Mouse (Mus musculus): Measurements from ENCODE around the gene Lpcat3.

Gene Lpcat3

DNA sequence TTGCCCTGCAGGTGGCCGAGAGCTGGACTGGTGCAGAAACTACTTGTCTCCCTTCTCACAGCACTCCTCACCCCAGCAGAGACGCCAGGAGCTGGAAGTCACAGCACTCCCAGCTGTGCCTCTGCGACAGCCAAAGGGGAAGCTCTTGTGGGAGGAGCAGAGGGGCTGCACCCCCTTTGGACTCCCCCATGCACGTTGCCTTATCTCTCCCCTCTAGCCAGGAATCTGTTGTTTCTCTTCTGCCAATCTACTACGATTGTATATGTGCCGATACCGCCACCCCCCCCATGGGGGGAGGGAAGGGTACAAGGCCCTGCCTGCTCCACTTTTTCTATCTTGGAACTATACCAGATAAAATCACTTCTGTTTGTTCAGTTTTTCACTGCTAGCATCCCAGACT lies 41.0 kb downstream of the Lpcat3 start:
- no peak for DNase-seq (ENCODE audit: low spot score in 2 of 2)

GRCm38 (mm10) chr6:124704417-124704816 lies 41.6 kb downstream of the Lpcat3 start:
- DNase-seq (ENCODE audit: low spot score in 2 of 2): no peak

DNA sequence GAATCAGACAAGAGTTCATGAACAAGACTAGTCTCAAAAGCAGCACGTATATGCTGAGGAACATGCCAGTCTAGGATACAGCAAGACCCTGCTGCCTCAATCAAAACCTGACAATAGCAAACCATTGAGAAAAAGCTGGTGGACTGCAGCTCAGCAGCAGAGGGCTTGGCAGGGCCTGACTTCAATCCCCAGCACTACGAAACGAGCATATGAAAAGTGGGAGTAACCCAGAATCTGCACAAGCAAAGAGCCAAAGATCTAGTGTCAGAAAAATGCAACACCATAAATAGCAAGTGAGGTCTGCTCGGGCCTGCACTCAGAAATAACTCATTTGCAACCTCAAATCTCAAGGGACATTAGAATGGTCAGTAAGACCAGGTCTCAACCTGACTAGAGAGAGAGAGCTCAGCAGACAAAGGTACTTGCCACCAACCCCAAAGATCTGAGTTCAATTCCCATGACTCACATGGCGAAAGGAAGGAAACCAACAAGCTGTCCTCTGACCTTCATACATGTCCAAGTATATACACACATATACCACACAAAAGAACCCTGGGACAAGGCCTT lies 43.3 kb downstream of the Lpcat3 start:
- DNase-seq (ENCODE audit: low spot score in 2 of 2): no peak

- DNase-seq (ENCODE audit: low spot score in 2 of 2): no peak
These were observed 45.6 kb downstream of the Lpcat3 start for GRCm38 (mm10) chr6:124708289-124708889.

DNA sequence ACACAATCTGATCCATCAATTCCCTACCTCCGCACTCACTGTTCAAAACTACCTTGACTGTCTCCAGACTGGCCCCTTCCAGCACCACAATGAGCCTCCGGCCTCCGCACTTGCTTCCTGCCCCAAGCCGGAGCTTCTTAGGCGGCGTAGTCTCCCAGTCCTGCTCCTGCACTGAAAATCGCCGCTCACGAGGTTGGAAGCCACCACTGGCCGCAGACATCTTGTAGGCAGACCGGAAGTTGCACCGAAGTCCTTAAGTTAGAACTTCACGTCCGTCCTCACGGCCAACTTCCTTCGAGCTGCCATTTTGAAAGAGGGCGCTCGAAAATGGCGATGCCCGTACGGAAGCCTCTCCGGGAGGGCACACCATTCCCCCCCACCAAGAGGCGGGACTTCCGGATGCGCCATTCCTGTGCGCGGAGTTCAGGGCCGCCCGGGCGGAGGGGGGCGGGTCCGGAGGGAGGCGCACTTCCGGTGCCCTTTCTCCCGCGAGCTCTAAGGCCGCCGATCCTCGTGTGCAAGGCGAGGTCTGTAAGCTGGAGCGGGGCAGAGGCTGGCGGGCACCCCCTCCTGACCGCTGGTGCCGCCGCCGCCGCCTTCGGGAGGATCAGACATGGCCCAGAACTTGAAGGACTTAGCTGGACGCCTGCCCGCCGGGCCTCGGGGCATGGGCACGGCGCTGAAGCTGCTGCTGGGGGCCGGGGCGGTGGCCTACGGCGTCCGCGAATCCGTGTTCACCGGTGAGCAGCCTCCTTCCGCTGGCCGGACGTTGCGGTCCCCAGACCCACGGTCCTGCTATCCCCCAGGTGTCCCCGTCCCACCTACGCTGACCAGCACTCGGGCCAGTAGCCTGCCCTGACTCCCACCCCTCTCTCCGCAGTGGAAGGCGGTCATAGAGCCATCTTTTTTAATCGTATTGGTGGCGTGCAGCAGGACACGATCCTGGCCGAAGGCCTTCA lies 49.3 kb downstream of the Lpcat3 start, which contains the start of the genes Emg1 and Phb2:
Emg1 (minus strand) TSS at position 355 of the 959 bp plus-strand sequence.
Phb2 (plus strand) TSS at position 513 of the 959 bp plus-strand sequence.
- peak; percentile 97 to 98 for DNase-seq (ENCODE audit: low spot score in 2 of 2)

GRCm38 (mm10) chr6:124712918-124713317 lies 50.1 kb downstream of the Lpcat3 start:
- DNase-seq (ENCODE audit: low spot score in 2 of 2): no peak

GRCm38 (mm10) chr6:124716864-124717490 lies 54.1 kb downstream of the Lpcat3 start:
- peak in 1 of 2 experiments; percentile 28 for DNase-seq (ENCODE audit: low spot score in 2 of 2)

DNA sequence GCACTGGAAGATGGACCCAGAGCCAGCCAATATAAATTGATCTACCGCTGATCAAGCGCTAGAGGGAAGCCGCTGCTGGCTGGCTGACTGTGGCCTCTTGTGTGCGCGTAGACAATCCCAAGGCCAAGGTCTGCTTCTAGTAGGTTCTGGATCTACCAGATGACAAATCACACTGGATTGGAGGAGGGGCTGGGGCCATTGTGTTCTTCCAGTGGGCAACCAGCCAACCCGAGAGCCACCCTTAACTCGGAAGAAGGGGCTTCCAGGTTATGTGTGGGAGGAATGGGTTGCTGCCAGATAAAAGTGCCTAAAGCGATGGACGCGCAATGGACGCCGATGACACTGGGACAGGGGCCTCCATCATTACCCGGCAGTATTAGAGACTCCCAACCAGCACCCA lies 55.1 kb downstream of the Lpcat3 start:
- DNase-seq (ENCODE audit: low spot score in 2 of 2): no peak

GRCm38 (mm10) chr6:124718703-124719102 lies 55.9 kb downstream of the Lpcat3 start:
- DNase-seq (ENCODE audit: low spot score in 2 of 2): no peak

DNA sequence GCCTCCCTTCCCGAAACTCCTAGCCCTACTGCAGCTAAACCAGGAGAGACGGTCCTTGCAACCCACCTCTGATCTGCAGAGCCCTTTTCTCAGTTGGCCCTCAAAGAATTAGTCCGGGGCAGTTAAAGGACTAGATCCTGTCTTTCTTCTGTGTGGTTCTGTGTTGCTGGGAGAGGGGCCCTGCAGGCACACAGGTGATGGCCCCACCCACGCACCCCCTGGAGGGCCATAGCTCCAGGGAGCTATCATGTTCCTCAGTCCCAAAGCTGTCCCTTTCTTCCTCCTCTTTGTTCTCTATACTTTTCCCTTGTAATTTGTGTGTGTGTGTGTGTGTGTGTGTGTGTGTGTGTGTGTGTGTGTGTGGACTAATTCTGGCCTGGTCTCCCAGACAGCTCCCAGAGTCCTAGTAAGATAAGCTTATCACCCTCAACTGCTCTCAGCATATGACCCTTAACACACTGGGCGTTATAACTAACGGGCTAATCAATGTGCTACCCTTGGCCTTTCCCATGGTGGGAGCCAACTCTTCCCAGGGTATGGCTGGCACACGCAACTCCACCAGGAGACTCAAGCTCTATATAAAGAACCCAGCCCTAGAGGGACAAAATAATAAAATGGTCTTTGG lies 56.6 kb downstream of the Lpcat3 start:
- peak in 1 of 2 experiments; percentile 55 for DNase-seq (ENCODE audit: low spot score in 2 of 2)

- DNase-seq (ENCODE audit: low spot score in 2 of 2): no peak
These were observed 58.1 kb downstream of the Lpcat3 start for GRCm38 (mm10) chr6:124720904-124721303.

- DNase-seq (ENCODE audit: low spot score in 2 of 2): no peak
These were observed 60.1 kb downstream of the Lpcat3 start for GRCm38 (mm10) chr6:124722876-124723473.

- DNase-seq (ENCODE audit: low spot score in 2 of 2): peak in 1 of 2 experiments; percentile 53
These were observed 60.7 kb downstream of the Lpcat3 start for GRCm38 (mm10) chr6:124723541-124723940.

DNA sequence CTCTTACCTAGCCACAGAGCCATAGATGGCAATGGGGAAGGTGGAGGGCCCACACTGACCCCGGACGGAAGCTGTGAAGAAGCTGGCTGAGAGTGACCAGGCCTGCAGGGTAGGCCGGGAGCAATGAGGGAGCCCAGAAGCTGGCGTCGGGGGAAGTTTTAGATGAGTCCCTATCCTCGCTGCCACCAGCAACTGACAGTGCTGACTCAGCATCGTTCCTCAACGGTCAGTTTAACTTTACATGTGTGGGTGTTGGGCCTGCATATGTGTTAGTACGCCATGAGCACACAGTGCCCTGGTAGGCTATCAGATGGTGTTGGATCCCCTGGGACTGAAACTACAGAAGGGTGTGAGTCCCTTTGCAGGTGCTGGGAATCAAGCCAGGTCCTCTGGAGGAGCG lies 61.6 kb downstream of the Lpcat3 start:
- DNase-seq (ENCODE audit: low spot score in 2 of 2): no peak

DNA sequence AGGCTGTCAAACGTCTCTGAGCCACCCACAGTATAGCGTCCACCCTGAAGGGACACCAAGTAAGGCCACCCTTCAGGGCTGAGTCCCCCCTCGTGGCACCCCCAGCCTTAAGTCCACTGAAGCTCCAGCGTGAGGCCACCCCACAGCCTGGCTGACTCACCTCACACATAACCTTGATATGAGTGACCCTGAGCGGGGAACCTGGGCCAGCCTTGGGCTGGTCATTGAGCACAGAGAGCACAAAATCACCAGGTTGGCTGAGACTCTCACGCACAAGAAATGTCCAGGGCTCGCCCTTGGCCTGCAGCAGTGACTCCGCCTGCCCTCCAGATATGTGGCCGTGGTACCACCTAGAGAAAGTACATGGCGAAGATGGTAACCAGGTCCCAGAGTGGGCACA lies 65.8 kb downstream of the Lpcat3 start:
- no peak for DNase-seq (ENCODE audit: low spot score in 2 of 2)

DNA sequence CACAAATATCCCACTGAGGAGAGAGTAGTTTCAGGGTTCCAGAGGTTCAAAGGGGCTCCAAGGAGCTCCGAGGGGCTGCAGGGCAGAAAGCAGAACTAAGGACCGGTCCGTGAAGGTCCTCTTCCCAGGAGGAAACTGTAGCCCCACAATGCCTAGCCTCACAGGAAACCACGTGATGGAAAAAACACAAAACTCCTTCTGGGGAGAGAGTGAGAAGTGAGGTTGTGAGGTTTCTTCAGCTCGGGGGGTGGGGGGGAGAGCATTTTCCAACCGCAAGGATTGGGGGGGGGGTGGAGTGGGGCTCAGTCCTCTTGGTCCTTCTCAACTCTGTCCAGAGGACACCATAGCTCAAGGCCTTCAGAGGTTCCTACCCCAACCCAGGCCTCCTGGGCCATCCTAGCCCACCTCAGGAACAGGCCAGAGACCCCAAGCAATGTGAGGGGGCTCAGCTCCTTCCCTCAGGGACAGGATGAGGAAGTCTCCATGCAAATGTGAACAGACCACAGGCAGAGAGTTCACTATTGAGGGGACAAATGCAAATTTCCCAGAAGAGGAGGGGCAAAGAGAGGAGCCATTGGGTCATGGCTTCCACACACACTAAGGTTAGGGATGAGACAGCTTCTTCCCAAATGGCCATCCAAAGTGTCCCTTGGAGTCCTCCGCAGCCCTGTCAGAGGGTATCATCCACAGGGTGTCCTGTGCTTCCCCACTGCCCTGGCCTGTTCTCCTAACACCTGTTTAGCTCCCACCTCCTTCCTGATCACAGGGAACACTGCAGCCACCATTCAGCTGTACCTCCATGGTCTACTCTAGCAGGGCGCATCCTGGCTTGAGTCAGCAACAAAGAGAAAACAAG lies 67.3 kb downstream of the Lpcat3 start:
- peak; percentile 31 to 58 for DNase-seq (ENCODE audit: low spot score in 2 of 2)

DNA sequence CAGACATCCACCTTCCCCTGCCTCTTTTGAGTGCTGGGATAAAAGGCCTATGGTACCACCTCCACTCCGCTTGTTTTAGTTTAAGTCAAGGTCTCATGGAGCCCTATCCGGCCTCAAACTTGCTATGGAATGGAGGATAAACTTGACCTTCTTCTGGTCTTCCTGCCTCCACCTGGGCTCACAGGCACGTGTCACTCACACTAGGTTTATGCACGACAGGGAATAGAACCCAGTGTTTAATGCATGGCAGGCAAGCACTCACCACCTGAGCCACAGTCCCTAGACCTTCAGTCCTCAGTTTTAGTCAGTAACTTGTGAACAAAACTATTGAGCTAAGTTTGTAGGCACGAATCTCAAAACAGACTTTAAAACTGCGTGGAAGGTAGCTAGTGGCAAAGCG lies 68.2 kb downstream of the Lpcat3 start:
- DNase-seq (ENCODE audit: low spot score in 2 of 2): no peak

GRCm38 (mm10) chr6:124732476-124733370 lies 69.9 kb downstream of the Lpcat3 start:
- DNase-seq (ENCODE audit: low spot score in 2 of 2): peak in 1 of 2 experiments; percentile 44

DNA sequence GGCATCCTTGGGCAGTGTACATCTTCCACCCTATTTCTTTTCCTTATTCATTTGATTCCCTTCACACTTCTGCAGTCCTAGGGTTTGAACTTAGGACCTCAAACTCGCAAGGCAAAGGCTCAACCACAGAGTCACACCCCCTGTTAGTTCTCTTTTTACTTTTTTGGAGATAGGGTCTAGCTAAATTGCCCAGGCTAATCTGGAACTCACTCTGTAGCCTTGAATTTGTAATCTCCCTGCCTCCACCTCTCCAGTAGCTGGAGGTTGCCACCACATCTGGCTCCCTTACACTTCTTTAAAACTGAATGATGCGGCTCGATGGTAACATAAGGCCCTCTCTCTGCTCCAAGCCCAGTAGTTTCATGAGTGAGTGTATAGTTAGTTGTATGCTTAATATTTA lies 71.6 kb downstream of the Lpcat3 start:
- no peak for DNase-seq (ENCODE audit: low spot score in 2 of 2)

Measured in heart, adult 9 months (tissue).